Mouse (Mus musculus) erythroblast, embryonic 14.5 days (primary cell): ENCODE measurements at regions not wholly inside any gene's neighbourhood (a gene's known extent, or its start where the extent isn't known, plus 50 kb on each side); places are given as distances from the start of the nearest gene placed in this dataset.

Experiments
- GATA1 ChIP-seq: IDR thresholded peaks from 2 replicates; pipeline ENCODE4 v1.6.1; 2012; ENCODE audit warnings: low read length, inconsistent platforms, mixed read lengths
- TAL1 ChIP-seq: IDR thresholded peaks from 3 replicates; pipeline ENCODE4 v1.6.1; 2012; ENCODE audit warnings: low read length, inconsistent platforms, mixed read lengths

- TF ChIP-seq GATA1 (no peak), TAL1 (no peak)
These were observed 483.2 kb upstream of the Klf4 start for GRCm38 (mm10) chr4:56015481-56015880.
